Mouse (Mus musculus) erythroblast, embryonic 14.5 days (primary cell): Measurements from ENCODE around the gene Dclre1c. TPM values are rescaled to one million over a fixed set of nuclear protein-coding genes. Genes with fewer than 3 reads are reported as not detected.

ENCODE experiments used
- H3K27me3 ChIP-seq: 2 replicates; pipeline ENCODE4 v1.6.1; 2012; ENCODE audit warnings: inconsistent platforms; ENCODE audit not compliant: control insufficient read depth
- H3K36me3 ChIP-seq: 2 replicates; pipeline ENCODE4 v1.6.1; 2012; ENCODE audit warnings: mild to moderate bottlenecking, inconsistent platforms; ENCODE audit not compliant: control insufficient read depth
- H3K4me1 ChIP-seq: 2 replicates; pipeline ENCODE4 v1.6.1; 2012; ENCODE audit warnings: inconsistent platforms; ENCODE audit not compliant: control insufficient read depth
- H3K4me3 ChIP-seq: replicated peaks from 2 replicates; pipeline ENCODE3; 2012; ENCODE audit warnings: moderate library complexity, mild to moderate bottlenecking, inconsistent platforms
- H3K9me3 ChIP-seq: 2 replicates; pipeline ENCODE4 v1.6.1; 2012; ENCODE audit warnings: low read length, inconsistent platforms, mixed read lengths; ENCODE audit not compliant: control insufficient read depth
- GATA1 ChIP-seq: IDR thresholded peaks from 2 replicates; pipeline ENCODE4 v1.6.1; 2012; ENCODE audit warnings: low read length, inconsistent platforms, mixed read lengths
- TAL1 ChIP-seq: IDR thresholded peaks from 3 replicates; pipeline ENCODE4 v1.6.1; 2012; ENCODE audit warnings: low read length, inconsistent platforms, mixed read lengths
- polyA plus RNA-seq: library from polyadenylated mRNA; stranded (reverse); fragments of >175 nt; gene quantifications from 2 replicates; pipeline ENCODE4 v1.2.3, GENCODE M21; 2012

Gene Dclre1c
- polyA plus RNA-seq, 1 experiment, result 0.02 TPM

DNA sequence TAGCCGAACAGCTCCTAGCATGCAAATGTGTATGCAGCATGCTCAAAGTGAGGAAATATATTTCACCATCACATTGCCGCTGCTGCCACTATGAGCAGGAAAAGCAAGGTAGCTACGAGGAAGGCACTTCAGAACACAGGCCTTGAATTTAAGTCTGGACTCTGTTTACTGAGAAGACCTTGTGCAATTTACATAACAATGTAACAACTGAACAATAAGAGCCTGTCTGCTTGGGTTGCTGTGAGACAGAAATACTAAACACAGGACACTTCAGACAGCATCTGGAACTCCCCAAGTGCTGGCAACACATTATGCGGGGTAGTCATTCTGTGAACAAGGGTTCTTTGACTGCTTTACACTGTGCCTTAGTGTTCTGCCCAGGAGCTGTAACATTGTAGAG is 3.8 kb upstream of the Dclre1c start:
- H3K36me3 ChIP-seq, result no peaks in the 10 kb centered on the region
- H3K9me3 ChIP-seq, result no peaks in the 10 kb centered on the region
- no peak overlapping the region for H3K4me3 ChIP-seq
- H3K27me3 ChIP-seq, result peaks cover 34% of the 10 kb centered on the region
- TF ChIP-seq GATA1 (no peak), TAL1 (no peak)
- peaks cover 29% of the 10 kb centered on the region for H3K4me1 ChIP-seq

DNA sequence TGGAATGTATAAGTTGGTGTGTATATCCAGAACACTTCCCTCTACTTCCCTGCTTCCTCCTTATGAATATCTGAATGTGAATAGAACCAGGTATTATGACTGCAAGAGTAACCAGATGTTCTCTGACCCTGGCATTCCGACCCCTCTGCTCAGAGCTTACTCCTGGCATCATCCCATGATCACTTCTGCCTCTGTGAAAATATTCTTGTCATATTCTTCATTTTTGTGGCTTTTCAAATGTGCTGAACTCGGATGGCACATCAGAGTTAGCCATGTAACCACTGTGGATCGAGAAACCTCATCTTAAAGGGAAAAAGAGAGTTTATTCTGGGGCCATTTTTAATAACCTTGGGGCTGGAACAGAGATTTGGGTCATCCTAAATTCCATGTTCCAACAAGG is 1.4 kb upstream of the Dclre1c start, which contains the start of gene Meig1:
TSS of gene Meig1 (minus strand) at position 101 of the 400 bp plus-strand sequence.
- peaks cover 14% of the 10 kb centered on the region for H3K27me3 ChIP-seq
- peak within 1 kb of the TSS; percentile 70 for H3K4me3 ChIP-seq
- TF ChIP-seq GATA1 (no peak), TAL1 (no peak)
- H3K4me1 ChIP-seq, result peaks cover 33% of the 10 kb centered on the region
- peaks cover 3% of the 10 kb centered on the region for H3K36me3 ChIP-seq
- no peaks in the 10 kb centered on the region for H3K9me3 ChIP-seq

DNA sequence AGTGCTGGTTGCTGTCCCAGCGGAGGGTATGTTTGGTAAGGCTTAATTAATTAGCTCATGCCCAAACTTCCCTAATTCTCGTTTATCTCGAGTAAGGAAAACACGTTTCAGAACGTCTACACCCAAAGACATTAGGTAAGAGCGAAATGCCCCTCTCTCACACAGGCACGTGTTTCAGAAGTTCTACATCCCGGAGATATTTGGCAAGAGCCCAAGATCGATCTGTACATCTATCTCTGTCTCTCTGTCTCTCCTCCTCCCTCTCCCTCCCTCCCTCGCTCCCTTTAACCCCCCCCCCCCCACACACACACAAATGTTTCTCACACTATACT is 614 bp downstream of the Dclre1c start:
- peaks cover 22% of the 10 kb centered on the region for H3K4me1 ChIP-seq
- peak overlapping the region; percentile 70 for H3K4me3 ChIP-seq
- TF ChIP-seq GATA1, result no peak
- TF ChIP-seq TAL1, result no peak
- peaks cover 11% of the 10 kb centered on the region for H3K36me3 ChIP-seq
- no peaks in the 10 kb centered on the region for H3K27me3 ChIP-seq
- H3K9me3 ChIP-seq, result no peaks in the 10 kb centered on the region

DNA sequence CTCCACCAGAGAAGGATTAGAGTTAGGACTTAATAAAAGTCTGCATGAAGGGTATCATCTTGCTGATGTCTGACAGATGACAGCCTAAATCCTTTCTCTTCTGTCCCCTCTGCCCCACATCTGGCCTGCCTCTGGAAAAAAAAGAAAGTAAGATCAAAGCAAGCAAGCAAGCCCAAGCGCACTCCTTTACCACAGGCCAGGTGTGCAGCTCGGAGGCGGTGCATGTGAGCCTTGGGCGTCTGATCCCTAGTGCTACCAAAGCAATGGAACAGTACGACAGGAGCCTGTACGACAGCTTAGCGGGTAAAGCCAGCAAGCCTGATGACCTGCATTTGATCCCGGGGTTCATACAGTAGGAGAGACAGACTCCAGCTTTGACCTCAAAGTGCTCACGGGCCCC is 7.0 kb downstream of the Dclre1c start:
- Histone ChIP-seq H3K36me3 (peaks cover 29% of the 10 kb centered on the region), H3K4me1 (peaks cover 1% of the 10 kb centered on the region), H3K4me3 (no peak overlapping the region), H3K9me3 (no peaks in the 10 kb centered on the region), H3K27me3 (no peaks in the 10 kb centered on the region)
- TF ChIP-seq TAL1 (no peak), GATA1 (no peak)

DNA sequence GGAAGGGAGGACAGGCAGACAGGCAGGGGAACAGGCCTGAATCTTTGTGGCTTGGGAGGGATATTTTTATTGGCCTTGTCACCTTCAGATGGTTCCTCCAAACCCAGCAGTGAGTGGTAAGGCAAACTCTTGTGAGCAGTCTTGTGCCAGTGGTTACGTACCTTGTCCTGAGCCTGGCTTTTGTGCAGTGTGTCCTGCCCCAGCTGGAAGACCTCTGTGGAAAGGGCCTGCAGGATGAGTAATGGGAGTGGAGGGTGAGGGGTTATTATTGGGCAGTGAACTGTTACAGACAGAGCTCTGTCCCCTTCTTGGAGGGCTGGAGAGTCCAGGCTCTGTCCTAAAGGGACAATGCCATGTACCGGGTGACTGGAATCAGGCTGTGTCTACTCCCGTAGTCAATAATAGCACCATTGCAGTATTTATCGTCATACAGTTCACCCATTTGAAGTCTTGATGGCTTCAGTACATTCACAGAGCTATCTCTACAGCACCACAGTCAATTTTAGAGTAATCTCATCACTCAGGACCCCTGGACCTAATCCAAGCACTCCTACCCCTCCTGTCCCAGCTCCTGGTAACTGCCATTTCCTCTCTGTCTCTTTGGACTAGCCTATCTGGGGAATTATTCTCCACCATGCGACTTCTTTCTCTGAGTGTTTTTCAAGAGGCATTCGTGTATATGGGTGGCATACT is 11.6 kb downstream of the Dclre1c start:
- no peaks in the 10 kb centered on the region for H3K4me1 ChIP-seq
- H3K9me3 ChIP-seq, result no peaks in the 10 kb centered on the region
- no peaks in the 10 kb centered on the region for H3K27me3 ChIP-seq
- H3K36me3 ChIP-seq, result peaks cover 43% of the 10 kb centered on the region
- no peak for TF ChIP-seq TAL1
- H3K4me3 ChIP-seq, result no peak overlapping the region

DNA sequence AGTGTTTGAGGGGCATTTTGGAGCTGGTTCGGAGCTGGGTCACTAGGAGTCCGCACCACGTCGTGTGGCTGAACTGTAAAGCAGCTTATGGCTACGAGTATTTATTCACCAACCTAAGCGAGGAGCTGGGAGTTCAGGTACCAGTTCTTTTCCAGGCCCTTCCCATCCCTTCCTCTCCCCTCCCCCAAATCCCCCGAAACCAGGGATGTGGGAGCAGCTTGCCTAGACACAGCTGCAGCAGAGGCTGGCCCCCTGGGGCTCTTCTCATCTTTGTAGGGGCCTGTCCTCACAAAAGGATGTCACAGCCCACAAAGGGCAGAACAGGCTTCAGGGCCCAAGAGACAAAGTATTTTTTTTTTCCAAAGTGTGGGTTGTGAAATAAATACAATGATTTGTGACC is 14.0 kb downstream of the Dclre1c start:
- Histone ChIP-seq H3K27me3 (no peaks in the 10 kb centered on the region), H3K9me3 (no peaks in the 10 kb centered on the region), H3K4me3 (no peak overlapping the region), H3K36me3 (peaks cover 49% of the 10 kb centered on the region), H3K4me1 (no peaks in the 10 kb centered on the region)
- TF ChIP-seq GATA1, result no peak
- TF ChIP-seq TAL1, result no peak

DNA sequence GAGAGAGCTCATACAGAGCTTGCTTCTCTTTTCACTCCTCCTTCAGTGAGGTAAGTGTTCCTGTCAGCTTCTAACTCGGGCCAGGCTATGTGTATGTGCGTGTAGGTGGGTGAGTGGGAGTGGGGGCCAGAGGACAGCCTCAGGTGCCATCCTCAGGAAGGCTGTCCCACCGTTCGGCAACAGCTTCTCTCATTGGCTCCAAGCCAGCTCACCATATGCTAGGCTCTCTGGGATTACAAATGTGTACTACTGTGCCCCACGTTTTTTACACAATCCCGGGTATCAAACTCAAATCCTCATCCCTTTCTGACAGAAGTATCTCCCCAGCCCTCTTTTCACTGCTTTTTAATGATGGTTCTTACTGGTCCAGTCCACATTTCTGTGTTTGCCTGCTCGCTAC is 20.3 kb downstream of the Dclre1c start:
- no peak overlapping the region for H3K4me3 ChIP-seq
- TF ChIP-seq TAL1, result no peak
- TF ChIP-seq GATA1, result no peak
- no peaks in the 10 kb centered on the region for H3K4me1 ChIP-seq
- H3K9me3 ChIP-seq, result no peaks in the 10 kb centered on the region
- H3K27me3 ChIP-seq, result no peaks in the 10 kb centered on the region
- H3K36me3 ChIP-seq, result peaks cover 72% of the 10 kb centered on the region

DNA sequence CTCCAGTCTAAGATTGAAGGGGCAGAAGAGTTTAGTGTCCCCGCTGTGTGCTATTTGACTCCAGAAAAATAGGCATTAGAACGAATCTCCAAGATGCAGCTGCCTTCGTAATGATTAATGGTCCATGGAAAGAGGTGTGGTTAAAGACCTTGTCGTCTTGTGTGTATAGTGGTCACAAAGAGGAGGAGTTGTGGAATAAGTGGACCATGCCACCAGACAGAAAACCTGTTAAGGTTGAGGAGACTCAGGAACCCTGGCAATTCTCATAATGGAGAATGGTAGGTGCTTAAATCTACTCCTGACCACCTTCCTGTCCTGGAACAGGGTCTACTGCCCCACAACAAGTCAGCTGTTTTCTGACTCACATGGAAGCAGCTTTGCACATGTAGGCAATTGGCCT is 22.1 kb downstream of the Dclre1c start:
- Histone ChIP-seq H3K4me1 (no peaks in the 10 kb centered on the region), H3K9me3 (no peaks in the 10 kb centered on the region), H3K36me3 (peaks cover 74% of the 10 kb centered on the region), H3K27me3 (no peaks in the 10 kb centered on the region), H3K4me3 (no peak overlapping the region)
- TF ChIP-seq GATA1 (no peak), TAL1 (no peak)

DNA sequence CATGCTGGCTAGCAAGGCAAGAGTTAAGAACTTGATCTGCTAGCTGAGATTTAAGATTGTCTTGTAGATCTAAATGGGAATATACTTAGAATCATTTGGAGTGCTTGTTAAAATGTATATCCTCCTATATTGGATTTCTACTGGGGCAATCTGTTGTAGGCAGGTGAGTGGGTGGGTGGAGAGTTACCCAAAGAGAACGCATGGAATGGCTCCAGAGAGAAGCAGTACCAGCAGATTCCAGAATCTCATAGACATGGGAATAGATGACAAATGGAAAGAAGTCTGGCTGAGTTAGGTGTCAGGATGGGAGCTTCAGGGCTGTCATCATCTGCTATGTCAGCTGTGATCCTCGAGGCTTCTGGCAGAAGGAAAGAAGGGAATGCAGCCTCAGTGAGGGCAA is 25.5 kb downstream of the Dclre1c start:
- Histone ChIP-seq H3K36me3 (peaks cover 76% of the 10 kb centered on the region), H3K9me3 (no peaks in the 10 kb centered on the region)

DNA sequence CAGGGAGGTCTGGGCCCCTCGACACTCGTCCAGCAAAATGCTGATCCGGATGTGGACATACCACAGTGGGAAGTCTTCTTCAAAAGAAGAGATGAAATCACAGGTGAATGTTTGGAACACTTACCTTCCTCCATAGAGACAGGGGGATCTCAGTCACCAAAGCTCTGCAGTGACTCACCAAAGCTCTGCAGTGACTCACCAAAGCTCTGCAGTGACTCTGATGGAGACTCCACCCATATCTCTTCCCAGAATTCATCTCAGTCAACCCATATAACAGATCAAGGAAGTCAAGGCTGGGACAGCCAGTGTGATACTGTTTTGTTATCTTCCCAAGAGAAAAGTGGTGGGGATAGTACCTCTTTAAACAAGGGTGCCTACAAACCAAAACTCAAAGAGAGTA is 29.2 kb downstream of the Dclre1c start:
- peaks cover 79% of the 10 kb centered on the region for H3K36me3 ChIP-seq
- no peak for TF ChIP-seq GATA1
- no peak for TF ChIP-seq TAL1
- no peaks in the 10 kb centered on the region for H3K27me3 ChIP-seq
- H3K9me3 ChIP-seq, result no peaks in the 10 kb centered on the region
- no peaks in the 10 kb centered on the region for H3K4me1 ChIP-seq
- H3K4me3 ChIP-seq, result no peak overlapping the region

More for the DNA sequence above, 25.5 kb downstream of the Dclre1c start:
- TF ChIP-seq TAL1, result no peak
- no peak for TF ChIP-seq GATA1
- Histone ChIP-seq H3K4me3 (no peak overlapping the region), H3K4me1 (no peaks in the 10 kb centered on the region), H3K27me3 (no peaks in the 10 kb centered on the region)
